Mouse (Mus musculus): Measurements from ENCODE around the gene N4bp1.

DNA sequence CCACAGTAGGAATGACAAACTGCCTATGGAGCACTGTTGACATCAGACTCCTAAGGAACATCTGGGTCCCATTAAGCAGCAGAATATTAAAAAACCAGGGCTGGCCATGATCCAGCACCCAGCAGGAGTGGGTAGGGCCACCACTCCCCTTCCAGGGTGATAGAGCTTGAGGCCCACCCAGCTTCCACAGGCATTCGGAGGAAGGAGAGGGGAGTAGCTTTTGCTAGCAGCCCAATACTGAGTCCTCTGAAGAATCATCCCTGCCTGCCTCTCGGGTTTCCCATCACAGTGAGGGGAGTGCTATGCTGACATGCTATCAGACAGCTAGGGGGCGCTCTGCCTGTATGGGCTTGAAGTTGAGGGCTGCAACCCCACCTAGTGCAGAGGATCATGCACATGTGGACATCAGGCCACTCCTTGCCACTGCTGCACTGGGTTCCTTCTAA is 64.3 kb downstream of the N4bp1 start:
- TF ChIP-seq CTCF (IDR thresholded peaks at IDR 0.05; ENCODE audit: borderline replicate concordance, extremely low read depth, insufficient read depth, insufficient read length): peak; percentile 63; the same call in 1 of the 2 replicates
- no peak for TF ChIP-seq POLR2A (IDR thresholded peaks at IDR 0.05; ENCODE audit: borderline replicate concordance, extremely low read depth, insufficient read depth, insufficient read length, poor library complexity, severe bottlenecking)

All from brain, embryonic 14.5 days (tissue).